Mouse (Mus musculus): ENCODE measurements around the gene Marveld1.
A peak's percentile ranks its signal among the peaks of the same experiment; 100 is the strongest.

Gene Marveld1

GRCm38 (mm10) chr19:42147170-42147768, at the start of gene Marveld1:
Gene Marveld1 (plus strand): TSS chr19:42147400.
- no peak for DNase-seq (ENCODE audit: low read depth in 1 of 2, low spot score in 2 of 2)

- no peak for DNase-seq (ENCODE audit: low read depth in 1 of 2, low spot score in 2 of 2)
These were observed 47.8 kb upstream of the Marveld1 start for GRCm38 (mm10) chr19:42099406-42099805.

GRCm38 (mm10) chr19:42104681-42105080, 42.5 kb upstream of the Marveld1 start:
- DNase-seq (ENCODE audit: low read depth in 1 of 2, low spot score in 2 of 2), result no peak

GRCm38 (mm10) chr19:42115783-42116335, 31.3 kb upstream of the Marveld1 start:
- DNase-seq (ENCODE audit: low read depth in 1 of 2, low spot score in 2 of 2), result no peak

GRCm38 (mm10) chr19:42118142-42118541, 29.1 kb upstream of the Marveld1 start:
- DNase-seq (ENCODE audit: low read depth in 1 of 2, low spot score in 2 of 2), result no peak

- DNase-seq (ENCODE audit: low read depth in 1 of 2, low spot score in 2 of 2), result no peak
These were observed 28.6 kb upstream of the Marveld1 start for GRCm38 (mm10) chr19:42118596-42118995.

- DNase-seq (ENCODE audit: low read depth in 1 of 2, low spot score in 2 of 2), result no peak
These were observed 26.7 kb upstream of the Marveld1 start for GRCm38 (mm10) chr19:42120451-42120850.

GRCm38 (mm10) chr19:42124684-42125083, 22.5 kb upstream of the Marveld1 start:
- DNase-seq (ENCODE audit: low read depth in 1 of 2, low spot score in 2 of 2), result no peak

GRCm38 (mm10) chr19:42125501-42126218, 21.5 kb upstream of the Marveld1 start:
- no peak for DNase-seq (ENCODE audit: low read depth in 1 of 2, low spot score in 2 of 2)

GRCm38 (mm10) chr19:42126219-42126605, 21.0 kb upstream of the Marveld1 start:
- no peak for DNase-seq (ENCODE audit: low read depth in 1 of 2, low spot score in 2 of 2)

GRCm38 (mm10) chr19:42127024-42127423, 20.2 kb upstream of the Marveld1 start:
- DNase-seq (ENCODE audit: low read depth in 1 of 2, low spot score in 2 of 2), result no peak

- DNase-seq (ENCODE audit: low read depth in 1 of 2, low spot score in 2 of 2), result no peak
These were observed 19.0 kb upstream of the Marveld1 start for GRCm38 (mm10) chr19:42128052-42128740.

GRCm38 (mm10) chr19:42128787-42129508, 18.3 kb upstream of the Marveld1 start, which contains the start of gene Avpi1:
Gene Avpi1 (minus strand): TSS chr19:42129059.
- DNase-seq (ENCODE audit: low read depth in 1 of 2, low spot score in 2 of 2), result peak; percentile 84 to 93

- no peak for DNase-seq (ENCODE audit: low read depth in 1 of 2, low spot score in 2 of 2)
These were observed 17.5 kb upstream of the Marveld1 start for GRCm38 (mm10) chr19:42129509-42130293.

GRCm38 (mm10) chr19:42130294-42130606, 16.9 kb upstream of the Marveld1 start:
- DNase-seq (ENCODE audit: low read depth in 1 of 2, low spot score in 2 of 2), result no peak

- peak in 1 of 2 experiments; percentile 47 for DNase-seq (ENCODE audit: low read depth in 1 of 2, low spot score in 2 of 2)
These were observed 16.1 kb upstream of the Marveld1 start for GRCm38 (mm10) chr19:42131101-42131500.

- DNase-seq (ENCODE audit: low read depth in 1 of 2, low spot score in 2 of 2), result no peak
These were observed 12.1 kb upstream of the Marveld1 start for GRCm38 (mm10) chr19:42135070-42135469.

GRCm38 (mm10) chr19:42136126-42136525, 11.1 kb upstream of the Marveld1 start:
- no peak for DNase-seq (ENCODE audit: low read depth in 1 of 2, low spot score in 2 of 2)

GRCm38 (mm10) chr19:42137167-42137672, 10.0 kb upstream of the Marveld1 start:
- DNase-seq (ENCODE audit: low read depth in 1 of 2, low spot score in 2 of 2), result no peak

All from monocyte, adult 2 months (primary cell).